Mouse (Mus musculus): ENCODE data around the gene Aldob.

The Aldob gene

GRCm38 (mm10) chr4:49549383-49549782 is at the start of gene Aldob:
TSS of gene Aldob (minus strand) at chr4:49549546.
- DNase-seq (ENCODE audit: low spot score), result no peak

GRCm38 (mm10) chr4:49597183-49598100 is 48.1 kb upstream of the Aldob start, which contains the start of gene Tmem246:
TSS of gene Tmem246 (minus strand) at chr4:49597876.
- no peak for DNase-seq (ENCODE audit: low spot score)

GRCm38 (mm10) chr4:49596846-49597182 is 47.5 kb upstream of the Aldob start:
- DNase-seq (ENCODE audit: low spot score), result no peak

- no peak for DNase-seq (ENCODE audit: low spot score)
Observed at GRCm38 (mm10) chr4:49590152-49590551, 40.8 kb upstream of the Aldob start.

- no peak for DNase-seq (ENCODE audit: low spot score)
Observed at GRCm38 (mm10) chr4:49586811-49587210, 37.5 kb upstream of the Aldob start.

GRCm38 (mm10) chr4:49585524-49586101 is 36.3 kb upstream of the Aldob start:
- no peak for DNase-seq (ENCODE audit: low spot score)

GRCm38 (mm10) chr4:49583965-49584831 is 34.9 kb upstream of the Aldob start:
- no peak for DNase-seq (ENCODE audit: low spot score)

GRCm38 (mm10) chr4:49581256-49581655 is 31.9 kb upstream of the Aldob start:
- no peak for DNase-seq (ENCODE audit: low spot score)

- DNase-seq (ENCODE audit: low spot score), result no peak
Observed at GRCm38 (mm10) chr4:49572194-49572593, 22.8 kb upstream of the Aldob start.

GRCm38 (mm10) chr4:49567613-49568012 is 18.3 kb upstream of the Aldob start:
- DNase-seq (ENCODE audit: low spot score), result peak; percentile 41

- DNase-seq (ENCODE audit: low spot score), result no peak
Observed at GRCm38 (mm10) chr4:49559915-49560772, 10.8 kb upstream of the Aldob start.

GRCm38 (mm10) chr4:49558181-49558580 is 8.8 kb upstream of the Aldob start:
- no peak for DNase-seq (ENCODE audit: low spot score)

GRCm38 (mm10) chr4:49557375-49557774 is 8.0 kb upstream of the Aldob start:
- no peak for DNase-seq (ENCODE audit: low spot score)

- no peak for DNase-seq (ENCODE audit: low spot score)
Observed at GRCm38 (mm10) chr4:49553380-49553779, 4.0 kb upstream of the Aldob start.

GRCm38 (mm10) chr4:49547544-49548219 is 1.7 kb downstream of the Aldob start:
- no peak for DNase-seq (ENCODE audit: low spot score)

GRCm38 (mm10) chr4:49546873-49547543 is 2.3 kb downstream of the Aldob start:
- no peak for DNase-seq (ENCODE audit: low spot score)

GRCm38 (mm10) chr4:49546026-49546425 is 3.3 kb downstream of the Aldob start:
- DNase-seq (ENCODE audit: low spot score), result no peak

GRCm38 (mm10) chr4:49540966-49541365 is 8.4 kb downstream of the Aldob start:
- no peak for DNase-seq (ENCODE audit: low spot score)

- DNase-seq (ENCODE audit: low spot score), result no peak
Observed at GRCm38 (mm10) chr4:49539665-49540064, 9.7 kb downstream of the Aldob start.

- DNase-seq (ENCODE audit: low spot score), result no peak
Observed at GRCm38 (mm10) chr4:49536671-49537070, 12.7 kb downstream of the Aldob start.
